Mouse (Mus musculus): Measurements from ENCODE around the gene Slc7a5. TPM values are rescaled to one million over a fixed set of nuclear protein-coding genes. Genes with fewer than 3 reads are reported as not detected.

Slc7a5 gene
- polyA plus RNA-seq, 1 experiment from 2014 or later: 10.5 TPM

- no peak for ATAC-seq
- H3K4me3 ChIP-seq (ENCODE audit: low read depth, low read length): no peak overlapping the region
- no peaks in the 10 kb centered on the region for H3K27me3 ChIP-seq (ENCODE audit: insufficient read depth, low read length)
- H3K4me1 ChIP-seq (ENCODE audit: insufficient read depth): peaks cover 12% of the 10 kb centered on the region
- TF ChIP-seq CTCF (IDR thresholded peaks at IDR 0.05; ENCODE audit: low read depth): no peak
- no peak for TF ChIP-seq EP300 (IDR thresholded peaks at IDR 0.05; ENCODE audit: low read depth)
- DNase-seq: no peak
- no peak overlapping the region for H3K27ac ChIP-seq (ENCODE audit: low read depth)
- H3K36me3 ChIP-seq (replicated peaks; ENCODE audit: insufficient read depth, low read length): no peaks in the 10 kb centered on the region; the same call in 1 of the 2 replicates
- no peak overlapping the region for H3K9ac ChIP-seq (replicated peaks)
- no peaks in the 10 kb centered on the region for H3K9me3 ChIP-seq (ENCODE audit: low read length)
- no peak overlapping the region for H3K4me2 ChIP-seq (ENCODE audit: low read depth, low read length)
These were observed 60.7 kb downstream of the Slc7a5 start for GRCm38 (mm10) chr8:121846815-121847214.

- TF ChIP-seq EP300 (IDR thresholded peaks at IDR 0.05; ENCODE audit: low read depth) (no peak), CTCF (IDR thresholded peaks at IDR 0.05; ENCODE audit: low read depth) (no peak)
- no peaks in the 10 kb centered on the region for H3K27me3 ChIP-seq (ENCODE audit: insufficient read depth, low read length)
- no peak overlapping the region for H3K4me2 ChIP-seq (ENCODE audit: low read depth, low read length)
- DNase-seq (no peak), ATAC-seq (no peak)
- no peak overlapping the region for H3K4me3 ChIP-seq (ENCODE audit: low read depth, low read length)
- no peak overlapping the region for H3K9ac ChIP-seq (replicated peaks)
- H3K4me1 ChIP-seq (ENCODE audit: insufficient read depth): no peaks in the 10 kb centered on the region
- H3K27ac ChIP-seq (ENCODE audit: low read depth): no peak overlapping the region
- WGBS (ENCODE audit: insufficient replicate concordance): 62% methylated on average over 5 of the region's 7 CpGs
- H3K36me3 ChIP-seq (replicated peaks; ENCODE audit: insufficient read depth, low read length): no peaks in the 10 kb centered on the region; the same call in 1 of the 2 replicates
- no peaks in the 10 kb centered on the region for H3K9me3 ChIP-seq (ENCODE audit: low read length)
These were observed 62.7 kb downstream of the Slc7a5 start for GRCm38 (mm10) chr8:121844765-121845164.

GRCm38 (mm10) chr8:121843184-121843733, 64.2 kb downstream of the Slc7a5 start:
- no peak overlapping the region for H3K4me2 ChIP-seq (ENCODE audit: low read depth, low read length)
- no peaks in the 10 kb centered on the region for H3K9me3 ChIP-seq (ENCODE audit: low read length)
- no peaks in the 10 kb centered on the region for H3K4me1 ChIP-seq (ENCODE audit: insufficient read depth)
- WGBS (ENCODE audit: insufficient replicate concordance): 69% methylated on average over 3 of the region's 3 CpGs
- no peak overlapping the region for H3K9ac ChIP-seq (replicated peaks)
- no peak overlapping the region for H3K27ac ChIP-seq (ENCODE audit: low read depth)
- ATAC-seq: no peak
- H3K27me3 ChIP-seq (ENCODE audit: insufficient read depth, low read length): no peaks in the 10 kb centered on the region
- DNase-seq: no peak
- no peaks in the 10 kb centered on the region; the same call in 1 of the 2 replicates for H3K36me3 ChIP-seq (replicated peaks; ENCODE audit: insufficient read depth, low read length)
- TF ChIP-seq EP300 (IDR thresholded peaks at IDR 0.05; ENCODE audit: low read depth) (no peak), CTCF (IDR thresholded peaks at IDR 0.05; ENCODE audit: low read depth) (no peak)
- H3K4me3 ChIP-seq (ENCODE audit: low read depth, low read length): no peak overlapping the region

GRCm38 (mm10) chr8:121842064-121842955, 65.2 kb downstream of the Slc7a5 start:
- H3K27ac ChIP-seq (ENCODE audit: low read depth): no peak overlapping the region
- H3K36me3 ChIP-seq (replicated peaks; ENCODE audit: insufficient read depth, low read length): no peaks in the 10 kb centered on the region; the same call in 1 of the 2 replicates
- 84% methylated on average over 8 of the region's 8 CpGs for WGBS (ENCODE audit: insufficient replicate concordance)
- DNase-seq (no peak), ATAC-seq (no peak)
- no peak overlapping the region for H3K4me3 ChIP-seq (ENCODE audit: low read depth, low read length)
- H3K4me2 ChIP-seq (ENCODE audit: low read depth, low read length): no peak overlapping the region
- H3K27me3 ChIP-seq (ENCODE audit: insufficient read depth, low read length): no peaks in the 10 kb centered on the region
- no peak overlapping the region for H3K9ac ChIP-seq (replicated peaks)
- TF ChIP-seq CTCF (IDR thresholded peaks at IDR 0.05; ENCODE audit: low read depth) (no peak), EP300 (IDR thresholded peaks at IDR 0.05; ENCODE audit: low read depth) (no peak)
- H3K9me3 ChIP-seq (ENCODE audit: low read length): no peaks in the 10 kb centered on the region
- H3K4me1 ChIP-seq (ENCODE audit: insufficient read depth): no peaks in the 10 kb centered on the region

- peak; percentile 51 for ATAC-seq
- no peak for TF ChIP-seq EP300 (IDR thresholded peaks at IDR 0.05; ENCODE audit: low read depth)
- TF ChIP-seq CTCF (IDR thresholded peaks at IDR 0.05; ENCODE audit: low read depth): peak; percentile 74
- DNase-seq: peak; percentile 67
These were observed 66.3 kb downstream of the Slc7a5 start for GRCm38 (mm10) chr8:121841242-121841641.

GRCm38 (mm10) chr8:121832503-121832902, 75.0 kb downstream of the Slc7a5 start:
- peak overlapping the region; percentile 50; the same call in 1 of the 2 replicates for H3K4me2 ChIP-seq (ENCODE audit: low read depth, low read length)
- DNase-seq (peak; percentile 74), ATAC-seq (peak; percentile 55)
- no peak overlapping the region for H3K27ac ChIP-seq (ENCODE audit: low read depth)
- H3K27me3 ChIP-seq (ENCODE audit: insufficient read depth, low read length): no peaks in the 10 kb centered on the region
- no peak overlapping the region for H3K9ac ChIP-seq (replicated peaks)
- H3K4me3 ChIP-seq (ENCODE audit: low read depth, low read length): no peak overlapping the region
- WGBS (ENCODE audit: insufficient replicate concordance): 11% methylated on average over 6 of the region's 6 CpGs
- TF ChIP-seq CTCF (IDR thresholded peaks at IDR 0.05; ENCODE audit: low read depth) (peak; percentile 78), EP300 (IDR thresholded peaks at IDR 0.05; ENCODE audit: low read depth) (no peak)
- H3K4me1 ChIP-seq (ENCODE audit: insufficient read depth): peaks cover 18% of the 10 kb centered on the region
- H3K9me3 ChIP-seq (ENCODE audit: low read length): no peaks in the 10 kb centered on the region
- no peaks in the 10 kb centered on the region for H3K36me3 ChIP-seq (replicated peaks; ENCODE audit: insufficient read depth, low read length)

More at GRCm38 (mm10) chr8:121841242-121841641, 66.3 kb downstream of the Slc7a5 start:
- Histone ChIP-seq H3K27me3 (ENCODE audit: insufficient read depth, low read length) (no peaks in the 10 kb centered on the region), H3K27ac (ENCODE audit: low read depth) (no peak overlapping the region), H3K36me3 (replicated peaks; ENCODE audit: insufficient read depth, low read length) (no peaks in the 10 kb centered on the region; the same call in 1 of the 2 replicates), H3K4me3 (ENCODE audit: low read depth, low read length) (no peak overlapping the region), H3K9me3 (ENCODE audit: low read length) (no peaks in the 10 kb centered on the region), H3K4me1 (ENCODE audit: insufficient read depth) (no peaks in the 10 kb centered on the region), H3K9ac (replicated peaks) (no peak overlapping the region), H3K4me2 (ENCODE audit: low read depth, low read length) (no peak overlapping the region)
- WGBS (ENCODE audit: insufficient replicate concordance): 55% methylated on average over 8 of the region's 8 CpGs

Data from liver, postnatal 0 days (tissue).